Mouse (Mus musculus) B cell, adult 2 months (primary cell): ENCODE results near the gene Sh2b3.

Source experiments
- DNase-seq, 2 experiments: peaks; one replicate each; pipeline ENCODE4 v3.0.0; 2022

The Sh2b3 gene

GRCm38 (mm10) chr5:121822786-121823505 is 14.5 kb downstream of the Sh2b3 start:
- no peak for DNase-seq

- DNase-seq, result no peak
These were observed 15.9 kb downstream of the Sh2b3 start for GRCm38 (mm10) chr5:121821552-121821951.

GRCm38 (mm10) chr5:121821116-121821515 is 16.3 kb downstream of the Sh2b3 start:
- no peak for DNase-seq

- DNase-seq, result no peak
These were observed 16.8 kb downstream of the Sh2b3 start for GRCm38 (mm10) chr5:121820657-121821056.

GRCm38 (mm10) chr5:121820161-121820560 is 17.3 kb downstream of the Sh2b3 start:
- DNase-seq, result no peak

GRCm38 (mm10) chr5:121819559-121819958 is 17.9 kb downstream of the Sh2b3 start:
- DNase-seq, result no peak

- DNase-seq, result no peak
These were observed 18.6 kb downstream of the Sh2b3 start for GRCm38 (mm10) chr5:121818862-121819261.

GRCm38 (mm10) chr5:121818401-121818800 is 19.0 kb downstream of the Sh2b3 start:
- no peak for DNase-seq

GRCm38 (mm10) chr5:121817551-121817950 is 19.9 kb downstream of the Sh2b3 start:
- DNase-seq, result no peak

- DNase-seq, result no peak
These were observed 20.8 kb downstream of the Sh2b3 start for GRCm38 (mm10) chr5:121816611-121817010.

GRCm38 (mm10) chr5:121815867-121816380 is 21.5 kb downstream of the Sh2b3 start:
- no peak for DNase-seq

- peak; percentile 72 to 74 for DNase-seq
These were observed 22.4 kb downstream of the Sh2b3 start for GRCm38 (mm10) chr5:121815067-121815466.

- no peak for DNase-seq
These were observed 23.7 kb downstream of the Sh2b3 start for GRCm38 (mm10) chr5:121813744-121814143.

- no peak for DNase-seq
These were observed 24.8 kb downstream of the Sh2b3 start for GRCm38 (mm10) chr5:121812526-121813243.

- DNase-seq, result no peak
These were observed 25.9 kb downstream of the Sh2b3 start for GRCm38 (mm10) chr5:121811485-121811931.

GRCm38 (mm10) chr5:121810331-121811151 is 26.9 kb downstream of the Sh2b3 start:
- no peak for DNase-seq

- no peak for DNase-seq
These were observed 27.7 kb downstream of the Sh2b3 start for GRCm38 (mm10) chr5:121809667-121810224.

GRCm38 (mm10) chr5:121808202-121808601 is 29.2 kb downstream of the Sh2b3 start:
- DNase-seq, result no peak

- DNase-seq, result no peak
These were observed 30.3 kb downstream of the Sh2b3 start for GRCm38 (mm10) chr5:121807186-121807585.

- no peak for DNase-seq
These were observed 39.0 kb downstream of the Sh2b3 start for GRCm38 (mm10) chr5:121798447-121798846.

GRCm38 (mm10) chr5:121795800-121796199 is 41.6 kb downstream of the Sh2b3 start:
- peak; percentile 42 to 55 for DNase-seq

GRCm38 (mm10) chr5:121791026-121791425 is 46.4 kb downstream of the Sh2b3 start:
- peak in 1 of 2 experiments; percentile 15 for DNase-seq
